Mouse (Mus musculus) cortical plate, adult 2 months (tissue): ENCODE measurements around the gene Cybrd1. TPM values are rescaled to one million over a fixed set of nuclear protein-coding genes. Genes with fewer than 3 reads are reported as not detected.
A peak's percentile ranks its signal among the peaks of the same experiment; 100 is the strongest.

Source experiments
- H3K27ac ChIP-seq: fragments of 200-500 bp; 2 replicates; pipeline ENCODE4 v1.5.1; 2012; ENCODE audit warnings: low read length, control low read depth, inconsistent platforms; ENCODE audit not compliant: insufficient read depth
- H3K4me1 ChIP-seq: fragments of 200-500 bp; 2 replicates; pipeline ENCODE4 v1.6.1; 2011; ENCODE audit warnings: low read length; ENCODE audit not compliant: control insufficient read depth, insufficient read depth
- H3K4me3 ChIP-seq: fragments of 200-500 bp; 2 replicates; pipeline ENCODE4 v1.5.1; 2011; ENCODE audit warnings: mild to moderate bottlenecking, low read length, control low read depth; ENCODE audit not compliant: insufficient read depth
- CTCF ChIP-seq: fragments of 200-500 bp; IDR thresholded peaks from 2 replicates; pipeline ENCODE4 v1.5.1; 2011; ENCODE audit warnings: mild to moderate bottlenecking, control low read depth, low read length; ENCODE audit not compliant: insufficient read depth; ENCODE audit errors: extremely low read depth
- POLR2A ChIP-seq: fragments of 200-500 bp; IDR thresholded peaks from 2 replicates; pipeline ENCODE4 v1.6.1; 2011; ENCODE audit warnings: mild to moderate bottlenecking, low read length, control low read depth; ENCODE audit not compliant: insufficient read depth; ENCODE audit errors: extremely low read depth
- polyA plus RNA-seq: library from polyadenylated mRNA; depleted of rRNA; stranded (reverse); fragments of >200 nt; gene quantifications from 2 replicates; pipeline ENCODE4 v1.2.3, GENCODE M21; 2012

Cybrd1 gene
- polyA plus RNA-seq, 1 experiment, result 1.4 TPM

- H3K4me1 ChIP-seq, result no peaks in the 10 kb centered on the region
- H3K4me3 ChIP-seq, result no peak overlapping the region
- TF ChIP-seq CTCF (no peak), POLR2A (no peak)
- H3K27ac ChIP-seq, result no peak overlapping the region
Observed at GRCm38 (mm10) chr2:71145853-71146252, 28.1 kb downstream of the Cybrd1 start.

- H3K4me3 ChIP-seq, result no peak overlapping the region
- H3K4me1 ChIP-seq, result no peaks in the 10 kb centered on the region
- no peak overlapping the region for H3K27ac ChIP-seq
- TF ChIP-seq POLR2A (no peak), CTCF (no peak)
Observed at GRCm38 (mm10) chr2:71146266-71146665, 28.5 kb downstream of the Cybrd1 start.

GRCm38 (mm10) chr2:71147816-71148215 lies 30.1 kb downstream of the Cybrd1 start:
- Histone ChIP-seq H3K4me1 (no peaks in the 10 kb centered on the region), H3K4me3 (no peak overlapping the region), H3K27ac (no peak overlapping the region)
- TF ChIP-seq POLR2A (no peak), CTCF (no peak)

GRCm38 (mm10) chr2:71152170-71152569 lies 34.4 kb downstream of the Cybrd1 start:
- H3K4me3 ChIP-seq, result no peak overlapping the region
- H3K4me1 ChIP-seq, result no peaks in the 10 kb centered on the region
- TF ChIP-seq POLR2A (no peak), CTCF (no peak)
- no peak overlapping the region for H3K27ac ChIP-seq

- TF ChIP-seq CTCF (peak; percentile 87), POLR2A (no peak)
Observed at GRCm38 (mm10) chr2:71155486-71155885, 37.8 kb downstream of the Cybrd1 start.

GRCm38 (mm10) chr2:71156446-71156845 lies 38.7 kb downstream of the Cybrd1 start:
- Histone ChIP-seq H3K4me3 (no peak overlapping the region), H3K27ac (no peak overlapping the region), H3K4me1 (no peaks in the 10 kb centered on the region)
- no peak for TF ChIP-seq POLR2A
- TF ChIP-seq CTCF, result no peak

More at GRCm38 (mm10) chr2:71155486-71155885, 37.8 kb downstream of the Cybrd1 start:
- Histone ChIP-seq H3K4me1 (no peaks in the 10 kb centered on the region), H3K4me3 (no peak overlapping the region), H3K27ac (no peak overlapping the region)

GRCm38 (mm10) chr2:71157881-71158280 lies 40.2 kb downstream of the Cybrd1 start:
- Histone ChIP-seq H3K27ac (no peak overlapping the region), H3K4me1 (no peaks in the 10 kb centered on the region), H3K4me3 (no peak overlapping the region)
- TF ChIP-seq CTCF (no peak), POLR2A (no peak)

- TF ChIP-seq CTCF (no peak), POLR2A (no peak)
- no peak overlapping the region for H3K27ac ChIP-seq
- no peaks in the 10 kb centered on the region for H3K4me1 ChIP-seq
- H3K4me3 ChIP-seq, result no peak overlapping the region
Observed at GRCm38 (mm10) chr2:71159576-71160306, 42.0 kb downstream of the Cybrd1 start.

- Histone ChIP-seq H3K4me1 (no peaks in the 10 kb centered on the region), H3K4me3 (no peak overlapping the region), H3K27ac (no peak overlapping the region)
- TF ChIP-seq POLR2A (no peak), CTCF (no peak)
Observed at GRCm38 (mm10) chr2:71160307-71160861, 42.7 kb downstream of the Cybrd1 start.

GRCm38 (mm10) chr2:71161558-71161957 lies 43.8 kb downstream of the Cybrd1 start:
- Histone ChIP-seq H3K4me3 (no peak overlapping the region), H3K4me1 (no peaks in the 10 kb centered on the region), H3K27ac (no peak overlapping the region)
- TF ChIP-seq POLR2A (no peak), CTCF (no peak)
